Mouse (Mus musculus) heart, adult 2 months (tissue): ENCODE measurements around the gene Slc35e3.

Experiments used
- CTCF ChIP-seq: fragments of 200-600 bp; IDR thresholded peaks from 2 replicates; pipeline ENCODE4 v1.8.1; 2022; ENCODE audit warnings: antibody characterized with exemption, mild to moderate bottlenecking, moderate library complexity
- EP300 ChIP-seq: fragments of 200-500 bp; IDR thresholded peaks from 2 replicates; pipeline ENCODE4 v1.6.1; 2011; ENCODE audit warnings: low read depth, low read length, control low read depth; ENCODE audit not compliant: insufficient read depth
- POLR2A ChIP-seq: fragments of 200-500 bp; IDR thresholded peaks from 2 replicates; pipeline ENCODE4 v1.6.1; 2011; ENCODE audit warnings: mild to moderate bottlenecking, low read depth, low read length, control low read depth; ENCODE audit not compliant: insufficient read depth

DNA sequence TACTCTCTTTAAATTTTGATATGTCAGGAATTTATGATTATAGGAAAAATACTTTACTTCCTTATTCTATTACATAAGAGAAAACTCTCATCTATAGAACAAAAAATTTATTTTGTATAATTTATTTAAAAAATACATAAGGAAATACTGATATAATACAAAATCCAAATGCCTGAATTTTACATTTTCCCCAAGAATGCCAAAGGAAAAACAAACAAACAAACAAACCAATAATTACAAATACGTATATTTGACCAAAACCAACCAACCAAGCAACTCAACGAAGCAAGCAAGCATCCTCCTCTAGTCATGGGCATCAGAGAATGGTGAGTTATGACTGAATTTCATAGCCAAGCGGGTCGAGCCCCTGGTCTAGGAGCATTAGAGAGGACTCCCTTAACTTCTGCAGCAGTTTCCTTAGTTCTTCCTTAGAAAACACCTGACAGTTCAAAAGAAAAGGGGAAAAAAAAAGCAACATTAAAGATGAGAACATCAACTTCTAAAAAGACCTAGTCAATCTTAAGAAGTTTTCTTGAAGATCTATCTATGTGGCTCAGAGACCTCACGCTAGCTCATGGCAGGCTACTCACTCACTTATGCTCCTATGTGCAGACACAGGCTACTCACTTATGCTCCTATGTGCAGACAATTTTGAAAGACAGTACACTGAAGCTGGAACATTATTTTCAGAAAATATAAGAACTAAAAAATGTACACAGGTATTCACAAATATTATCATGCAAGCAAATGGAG lies 4.5 kb upstream of the Slc35e3 start:
- TF ChIP-seq CTCF (no peak), POLR2A (no peak), EP300 (no peak)
